ENCODE assay signal across 8 mouse cellular contexts in the genomic region with DNA sequence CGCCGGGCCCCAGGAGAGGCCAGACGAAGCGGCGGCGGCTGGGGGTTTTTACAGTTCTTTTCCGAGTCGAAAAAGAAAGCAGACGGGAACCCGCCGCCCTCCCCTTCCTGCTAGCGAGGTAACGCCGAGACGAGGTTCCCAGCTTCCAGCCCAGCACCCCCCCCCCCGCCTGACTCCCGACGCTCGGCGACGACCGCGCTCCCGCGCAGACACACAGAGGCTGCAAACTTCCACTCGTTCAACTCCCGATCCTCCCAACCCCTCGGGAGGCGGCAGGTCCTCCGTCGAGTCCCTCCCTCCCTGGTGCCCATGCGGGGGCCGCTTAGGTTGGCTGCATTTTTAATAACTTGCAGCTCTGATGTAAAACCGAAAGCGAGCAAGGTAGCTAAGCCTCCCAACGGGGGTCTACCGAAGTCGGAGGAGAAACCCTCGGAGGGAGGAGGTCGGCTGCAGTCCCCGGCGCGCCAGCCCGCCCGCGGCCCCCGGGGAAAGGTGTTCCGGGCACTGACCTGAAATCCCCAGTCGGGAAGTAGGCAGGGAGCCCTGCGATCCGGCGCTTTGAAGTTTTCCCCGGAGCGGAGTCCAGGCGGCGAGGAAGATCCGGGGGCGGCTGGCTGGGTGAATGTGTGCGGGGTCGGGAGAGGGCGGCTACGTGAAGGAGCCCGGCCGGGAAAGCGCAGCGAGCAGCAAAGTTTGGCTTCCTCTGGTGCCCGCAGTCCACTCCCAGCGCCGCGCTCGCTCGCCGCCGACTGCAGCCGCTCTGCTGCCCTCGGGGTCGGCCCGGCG.
DNase-seq lines count a peak whose midpoint lies in the region; ATAC-seq and TF ChIP-seq lines count a peak whose summit lies in the region.

No protein-coding gene starts in this region.

- peaks cover 3% of the 10 kb centered on the region; the same call in 1 of the 2 replicates for H3K4me1 ChIP-seq in intestine, embryonic 16.5 days (ENCODE audit: control insufficient read depth, insufficient read depth, low read length)
- H3K4me1 ChIP-seq in liver, postnatal 0 days (ENCODE audit: insufficient read depth), result peaks cover 8% of the 10 kb centered on the region
- H3K4me1 ChIP-seq in neural tube, embryonic 15.5 days, result peaks cover 25% of the 10 kb centered on the region

- peak; percentile 36 for DNase-seq in right cerebral cortex, postnatal 14 days
- no peak for DNase-seq in right cerebral cortex, adult 2 months (ENCODE audit: low spot score in 2 of 2)
- peak; percentile 24 for DNase-seq in c-Kit-positive CD71-positive TER-119-positive erythroid progenitor cells, embryonic 14.5 days (ENCODE audit: low spot score)
- peak; percentile 34 for DNase-seq in gastrocnemius, postnatal 25 days
- DNase-seq in liver, postnatal 0 days, result peak; percentile 54

- H3K4me3 ChIP-seq in intestine, embryonic 16.5 days (ENCODE audit: low read length), result peak overlapping the region; percentile 66
- peak overlapping the region; percentile 77 for H3K4me3 ChIP-seq in liver, postnatal 0 days (ENCODE audit: low read depth, low read length)
- peak overlapping the region; percentile 58 for H3K4me3 ChIP-seq in neural tube, embryonic 15.5 days (replicated peaks)

- peak overlapping the region; percentile 84 for H3K9ac ChIP-seq in intestine, embryonic 16.5 days (ENCODE audit: low read depth, low read length)
- peak overlapping the region; percentile 75 for H3K9ac ChIP-seq in liver, postnatal 0 days (replicated peaks)
- peak overlapping the region; percentile 67 for H3K9ac ChIP-seq in neural tube, embryonic 15.5 days (replicated peaks)

- 2% methylated on average over 54 of the region's 79 CpGs for WGBS in intestine, embryonic 16.5 days
- 3% methylated on average over 56 of the region's 79 CpGs for WGBS in liver, postnatal 0 days (ENCODE audit: insufficient replicate concordance)
- 2% methylated on average over 44 of the region's 79 CpGs for WGBS in neural tube, embryonic 15.5 days

- H3K36me3 ChIP-seq in intestine, embryonic 16.5 days (ENCODE audit: control insufficient read depth, insufficient read depth, low read length), result no peaks in the 10 kb centered on the region
- H3K36me3 ChIP-seq in liver, postnatal 0 days (replicated peaks; ENCODE audit: insufficient read depth, low read length), result no peaks in the 10 kb centered on the region
- no peaks in the 10 kb centered on the region for H3K36me3 ChIP-seq in neural tube, embryonic 15.5 days

- H3K27me3 ChIP-seq in intestine, embryonic 16.5 days (replicated peaks; ENCODE audit: control insufficient read depth, insufficient read depth, low read length), result peaks cover 39% of the 10 kb centered on the region
- H3K27me3 ChIP-seq in liver, postnatal 0 days (ENCODE audit: insufficient read depth, low read length), result peaks cover 44% of the 10 kb centered on the region
- H3K27me3 ChIP-seq in neural tube, embryonic 15.5 days (replicated peaks), result peaks cover 57% of the 10 kb centered on the region

- no peaks in the 10 kb centered on the region for H3K9me3 ChIP-seq in intestine, embryonic 16.5 days (ENCODE audit: control insufficient read depth, low read length)
- no peaks in the 10 kb centered on the region for H3K9me3 ChIP-seq in liver, postnatal 0 days (ENCODE audit: low read length)
- no peaks in the 10 kb centered on the region for H3K9me3 ChIP-seq in neural tube, embryonic 15.5 days (replicated peaks)

- TF ChIP-seq CTCF in liver, postnatal 0 days (IDR thresholded peaks at IDR 0.05; ENCODE audit: low read depth), result no peak

- TF ChIP-seq EP300 in liver, postnatal 0 days (IDR thresholded peaks at IDR 0.05; ENCODE audit: low read depth), result no peak

- H3K27ac ChIP-seq in intestine, embryonic 16.5 days (ENCODE audit: low read length), result peak overlapping the region; percentile 84
- H3K27ac ChIP-seq in liver, postnatal 0 days (ENCODE audit: low read depth), result peak overlapping the region; percentile 73
- peak overlapping the region; percentile 92 for H3K27ac ChIP-seq in neural tube, embryonic 15.5 days (replicated peaks)

- ATAC-seq in intestine, embryonic 16.5 days, result peak; percentile 22; the same call in 1 of the 2 replicates
- ATAC-seq in liver, postnatal 0 days, result peak; percentile 9; the same call in 1 of the 2 replicates
- ATAC-seq in neural tube, embryonic 15.5 days (ENCODE audit: low FRiP score), result 0 out of 2 replicates have a peak, but pooled peaks have one; percentile 12
- ATAC-seq in megakaryocyte-erythroid progenitor cell, adult 5-6 weeks (replicated peaks; ENCODE audit: low FRiP score, low TSS enrichment, poor library complexity, severe bottlenecking), result no peak

- H3K4me2 ChIP-seq in intestine, embryonic 16.5 days (ENCODE audit: low read depth, low read length), result peak overlapping the region; percentile 71
- peak overlapping the region; percentile 93 for H3K4me2 ChIP-seq in liver, postnatal 0 days (ENCODE audit: low read depth, low read length)
- H3K4me2 ChIP-seq in neural tube, embryonic 15.5 days, result peak overlapping the region; percentile 71

Comparison
In these comparisons a context has a peak if more than half of its experiments do, and no peak if none do; other contexts are left out.
1. DNase-seq: peak in right cerebral cortex, postnatal 14 days (single experiment), c-Kit-positive CD71-positive TER-119-positive erythroid progenitor cells, embryonic 14.5 days (single experiment), gastrocnemius, postnatal 25 days (single experiment) and liver, postnatal 0 days (single experiment); none in right cerebral cortex, adult 2 months (0 of 2).
2. Peak in every context shown above with its lines, with median percentiles within 50 percentile points of each other: H3K27ac ChIP-seq, H3K4me2 ChIP-seq, H3K4me3 ChIP-seq and H3K9ac ChIP-seq.